Mouse (Mus musculus): ENCODE results near the gene Lonrf3. TPM values are rescaled to one million over a fixed set of nuclear protein-coding genes. Genes with fewer than 3 reads are reported as not detected.

Lonrf3 gene
- polyA plus RNA-seq, 1 experiment from 2014 or later, result 0.60 TPM

- Histone ChIP-seq H3K27ac (ENCODE audit: low read length) (no peak overlapping the region), H3K4me1 (ENCODE audit: insufficient read depth, low read depth, low read length) (no peaks in the 10 kb centered on the region), H3K4me3 (ENCODE audit: low read depth, low read length) (no peak overlapping the region), H3K4me2 (replicated peaks; ENCODE audit: low read depth, low read length) (no peak overlapping the region), H3K9ac (replicated peaks; ENCODE audit: low read depth) (no peak overlapping the region), H3K27me3 (replicated peaks; ENCODE audit: insufficient read depth, low read length) (no peaks in the 10 kb centered on the region), H3K9me3 (ENCODE audit: low read length) (no peaks in the 10 kb centered on the region), H3K36me3 (ENCODE audit: insufficient read depth, low read length) (no peaks in the 10 kb centered on the region)
- TF ChIP-seq EP300 (IDR thresholded peaks at IDR 0.05), result no peak
- TF ChIP-seq CTCF (IDR thresholded peaks at IDR 0.05), result peak; percentile 47
- 48% methylated on average over 3 of the region's 3 CpGs for WGBS
- ATAC-seq (no peak), DNase-seq (ENCODE audit: low spot score) (peak; percentile 58)
These were observed 24.3 kb downstream of the Lonrf3 start for GRCm38 (mm10) chrX:36352446-36352845.

- DNase-seq (ENCODE audit: low spot score) (no peak), ATAC-seq (no peak)
- no peak overlapping the region for H3K4me3 ChIP-seq (ENCODE audit: low read depth, low read length)
- H3K9ac ChIP-seq (replicated peaks; ENCODE audit: low read depth), result no peak overlapping the region
- H3K27ac ChIP-seq (ENCODE audit: low read length), result no peak overlapping the region
- no peaks in the 10 kb centered on the region for H3K4me1 ChIP-seq (ENCODE audit: insufficient read depth, low read depth, low read length)
- TF ChIP-seq EP300 (IDR thresholded peaks at IDR 0.05) (no peak), CTCF (IDR thresholded peaks at IDR 0.05) (no peak)
- H3K36me3 ChIP-seq (ENCODE audit: insufficient read depth, low read length), result no peaks in the 10 kb centered on the region
- H3K9me3 ChIP-seq (ENCODE audit: low read length), result no peaks in the 10 kb centered on the region
- no peak overlapping the region for H3K4me2 ChIP-seq (replicated peaks; ENCODE audit: low read depth, low read length)
- no peaks in the 10 kb centered on the region for H3K27me3 ChIP-seq (replicated peaks; ENCODE audit: insufficient read depth, low read length)
These were observed 57.2 kb downstream of the Lonrf3 start for GRCm38 (mm10) chrX:36385340-36385739.

GRCm38 (mm10) chrX:36389971-36390370 lies 61.8 kb downstream of the Lonrf3 start:
- peak; percentile 5 for DNase-seq (ENCODE audit: low spot score)
- no peaks in the 10 kb centered on the region for H3K9me3 ChIP-seq (ENCODE audit: low read length)
- H3K4me3 ChIP-seq (ENCODE audit: low read depth, low read length), result no peak overlapping the region
- no peak overlapping the region for H3K4me2 ChIP-seq (replicated peaks; ENCODE audit: low read depth, low read length)
- no peaks in the 10 kb centered on the region for H3K36me3 ChIP-seq (ENCODE audit: insufficient read depth, low read length)
- no peak overlapping the region for H3K9ac ChIP-seq (replicated peaks; ENCODE audit: low read depth)
- H3K4me1 ChIP-seq (ENCODE audit: insufficient read depth, low read depth, low read length), result no peaks in the 10 kb centered on the region
- H3K27ac ChIP-seq (ENCODE audit: low read length), result no peak overlapping the region
- no peaks in the 10 kb centered on the region for H3K27me3 ChIP-seq (replicated peaks; ENCODE audit: insufficient read depth, low read length)
- no peak for ATAC-seq
- TF ChIP-seq CTCF (IDR thresholded peaks at IDR 0.05) (no peak), EP300 (IDR thresholded peaks at IDR 0.05) (no peak)
- 41% methylated on average over 3 of the region's 3 CpGs for WGBS

GRCm38 (mm10) chrX:36390503-36390902 lies 62.4 kb downstream of the Lonrf3 start:
- H3K9me3 ChIP-seq (ENCODE audit: low read length), result no peaks in the 10 kb centered on the region
- no peaks in the 10 kb centered on the region for H3K27me3 ChIP-seq (replicated peaks; ENCODE audit: insufficient read depth, low read length)
- H3K4me3 ChIP-seq (ENCODE audit: low read depth, low read length), result no peak overlapping the region
- ATAC-seq (no peak), DNase-seq (ENCODE audit: low spot score) (no peak)
- no peak for TF ChIP-seq CTCF (IDR thresholded peaks at IDR 0.05)
- no peak overlapping the region for H3K4me2 ChIP-seq (replicated peaks; ENCODE audit: low read depth, low read length)
- no peak overlapping the region for H3K27ac ChIP-seq (ENCODE audit: low read length)
- no peak overlapping the region for H3K9ac ChIP-seq (replicated peaks; ENCODE audit: low read depth)
- 34% methylated on average over 2 of the region's 2 CpGs for WGBS
- no peaks in the 10 kb centered on the region for H3K36me3 ChIP-seq (ENCODE audit: insufficient read depth, low read length)
- H3K4me1 ChIP-seq (ENCODE audit: insufficient read depth, low read depth, low read length), result no peaks in the 10 kb centered on the region

- 66% methylated on average over 6 of the region's 6 CpGs for WGBS
- no peak for ATAC-seq
- no peak overlapping the region for H3K9ac ChIP-seq (replicated peaks; ENCODE audit: low read depth)
- no peak overlapping the region for H3K4me2 ChIP-seq (replicated peaks; ENCODE audit: low read depth, low read length)
- no peaks in the 10 kb centered on the region for H3K4me1 ChIP-seq (ENCODE audit: insufficient read depth, low read depth, low read length)
- H3K27me3 ChIP-seq (replicated peaks; ENCODE audit: insufficient read depth, low read length), result no peaks in the 10 kb centered on the region
- no peak overlapping the region for H3K4me3 ChIP-seq (ENCODE audit: low read depth, low read length)
- TF ChIP-seq EP300 (IDR thresholded peaks at IDR 0.05) (no peak), CTCF (IDR thresholded peaks at IDR 0.05) (no peak)
- no peak overlapping the region for H3K27ac ChIP-seq (ENCODE audit: low read length)
- H3K9me3 ChIP-seq (ENCODE audit: low read length), result no peaks in the 10 kb centered on the region
- no peak for DNase-seq (ENCODE audit: low spot score)
- no peaks in the 10 kb centered on the region for H3K36me3 ChIP-seq (ENCODE audit: insufficient read depth, low read length)
These were observed 64.5 kb downstream of the Lonrf3 start for GRCm38 (mm10) chrX:36392672-36393071.

- 44% methylated on average over 6 of the region's 6 CpGs for WGBS
- TF ChIP-seq CTCF (IDR thresholded peaks at IDR 0.05), result peak; percentile 61
- no peak for TF ChIP-seq EP300 (IDR thresholded peaks at IDR 0.05)
- no peaks in the 10 kb centered on the region for H3K27me3 ChIP-seq (replicated peaks; ENCODE audit: insufficient read depth, low read length)
These were observed 65.1 kb downstream of the Lonrf3 start for GRCm38 (mm10) chrX:36393279-36393678.

GRCm38 (mm10) chrX:36400980-36401379 lies 72.8 kb downstream of the Lonrf3 start, which contains the start of gene Gm6268:
Gene Gm6268 (plus strand): TSS chrX:36401280.
- DNase-seq (ENCODE audit: low spot score), result no peak
- ATAC-seq, result no peak
- H3K9me3 ChIP-seq (ENCODE audit: low read length), result no peaks in the 10 kb centered on the region
- 85% methylated on average over 13 of the region's 13 CpGs for WGBS
- no peak within 1 kb of the TSS for H3K9ac ChIP-seq (replicated peaks; ENCODE audit: low read depth)
- no peaks in the 10 kb centered on the region for H3K27me3 ChIP-seq (replicated peaks; ENCODE audit: insufficient read depth, low read length)
- H3K36me3 ChIP-seq (ENCODE audit: insufficient read depth, low read length), result no peaks in the 10 kb centered on the region
- no peak within 1 kb of the TSS for H3K4me2 ChIP-seq (replicated peaks; ENCODE audit: low read depth, low read length)
- TF ChIP-seq CTCF (IDR thresholded peaks at IDR 0.05) (no peak), EP300 (IDR thresholded peaks at IDR 0.05) (no peak)
- H3K27ac ChIP-seq (ENCODE audit: low read length), result no peak within 1 kb of the TSS
- no peaks in the 10 kb centered on the region for H3K4me1 ChIP-seq (ENCODE audit: insufficient read depth, low read depth, low read length)
- H3K4me3 ChIP-seq (ENCODE audit: low read depth, low read length), result no peak within 1 kb of the TSS

More at GRCm38 (mm10) chrX:36393279-36393678, 65.1 kb downstream of the Lonrf3 start:
- peak; percentile 46 for DNase-seq (ENCODE audit: low spot score)
- no peaks in the 10 kb centered on the region for H3K4me1 ChIP-seq (ENCODE audit: insufficient read depth, low read depth, low read length)
- H3K36me3 ChIP-seq (ENCODE audit: insufficient read depth, low read length), result no peaks in the 10 kb centered on the region
- no peak overlapping the region for H3K4me2 ChIP-seq (replicated peaks; ENCODE audit: low read depth, low read length)
- no peak overlapping the region for H3K4me3 ChIP-seq (ENCODE audit: low read depth, low read length)
- no peak overlapping the region for H3K9ac ChIP-seq (replicated peaks; ENCODE audit: low read depth)
- ATAC-seq, result no peak
- H3K9me3 ChIP-seq (ENCODE audit: low read length), result no peaks in the 10 kb centered on the region
- H3K27ac ChIP-seq (ENCODE audit: low read length), result no peak overlapping the region

Measured in lung, postnatal 0 days (tissue).